Mouse (Mus musculus) testis, adult 2 months (tissue): ENCODE data around the gene Lars2. TPM values are rescaled to one million over a fixed set of nuclear protein-coding genes. Genes with fewer than 3 reads are reported as not detected.
"Not testable (repeated sequence)": the region's sequence is repeated elsewhere in the genome, so short reads cannot be mapped to it uniquely, and the experiment has no call there.

ENCODE experiments used
- H3K27ac ChIP-seq: fragments of 200-500 bp; 2 replicates; pipeline ENCODE4 v1.5.1; 2012; ENCODE audit warnings: low read depth, low read length; ENCODE audit not compliant: control insufficient read depth, insufficient read depth
- H3K27me3 ChIP-seq: fragments of 200-500 bp; 2 replicates; pipeline ENCODE4 v1.6.1; 2012; ENCODE audit warnings: mild to moderate bottlenecking, low read length, moderate library complexity; ENCODE audit not compliant: control insufficient read depth, insufficient read depth
- H3K36me3 ChIP-seq: fragments of 200-500 bp; 2 replicates; pipeline ENCODE4 v1.6.1; 2012; ENCODE audit warnings: mild to moderate bottlenecking, low read length; ENCODE audit not compliant: control insufficient read depth, insufficient read depth
- H3K4me1 ChIP-seq: fragments of 200-500 bp; 2 replicates; pipeline ENCODE4 v1.6.1; 2012; ENCODE audit warnings: low read length; ENCODE audit not compliant: control insufficient read depth, insufficient read depth
- H3K4me3 ChIP-seq: fragments of 200-500 bp; 2 replicates; pipeline ENCODE4 v1.5.1; 2012; ENCODE audit warnings: low read depth, mild to moderate bottlenecking, low read length, moderate library complexity, mixed read lengths; ENCODE audit not compliant: control insufficient read depth
- CTCF ChIP-seq: fragments of 200-500 bp; IDR thresholded peaks from 2 replicates; pipeline ENCODE4 v1.5.1; 2012; ENCODE audit warnings: low read depth, mild to moderate bottlenecking, inconsistent platforms, low read length, moderate library complexity; ENCODE audit not compliant: control insufficient read depth, insufficient read depth, insufficient replicate concordance
- POLR2A ChIP-seq: fragments of 200-500 bp; IDR thresholded peaks from 2 replicates; pipeline ENCODE4 v1.6.1; 2012; ENCODE audit warnings: low read depth, mild to moderate bottlenecking, inconsistent platforms, low read length, moderate library complexity; ENCODE audit not compliant: control insufficient read depth
- polyA plus RNA-seq: library from polyadenylated mRNA; depleted of rRNA; stranded (reverse); fragments of >200 nt; gene quantifications from 2 replicates; pipeline ENCODE4 v1.2.3, GENCODE M21; 2012

Lars2 gene
- polyA plus RNA-seq, 1 experiment, result 685 TPM

GRCm38 (mm10) chr9:123402215-123402614, 35.5 kb downstream of the Lars2 start:
- no peak for TF ChIP-seq POLR2A
- no peak for TF ChIP-seq CTCF

DNA sequence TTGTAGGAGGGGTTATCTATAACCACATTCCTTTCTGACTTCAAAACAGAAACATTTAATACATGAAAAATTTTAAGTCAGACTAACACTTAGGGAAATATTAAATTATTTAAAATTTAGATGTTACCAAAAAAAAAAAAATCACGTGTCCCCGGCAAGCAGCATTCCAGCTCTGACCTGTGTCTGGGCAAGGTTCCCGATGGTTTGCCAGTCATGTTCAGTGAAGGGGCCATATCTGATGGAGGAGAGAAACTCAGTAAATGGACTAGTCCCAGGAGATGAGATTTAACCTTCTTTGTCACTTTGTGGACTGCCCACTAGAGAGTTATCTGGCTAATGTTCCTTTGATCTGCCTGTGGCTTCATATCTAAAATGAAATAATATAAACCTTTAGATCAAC, 36.3 kb downstream of the Lars2 start:
- Histone ChIP-seq H3K4me1 (no peaks in the 10 kb centered on the region), H3K27ac (no peak overlapping the region), H3K4me3 (no peak overlapping the region), H3K27me3 (no peaks in the 10 kb centered on the region), H3K36me3 (no peaks in the 10 kb centered on the region)
- TF ChIP-seq CTCF (no peak), POLR2A (no peak)

More at GRCm38 (mm10) chr9:123402215-123402614, 35.5 kb downstream of the Lars2 start:
- H3K27me3 ChIP-seq, result no peaks in the 10 kb centered on the region
- no peak overlapping the region for H3K27ac ChIP-seq
- no peak overlapping the region for H3K4me3 ChIP-seq
- H3K4me1 ChIP-seq, result no peaks in the 10 kb centered on the region
- H3K36me3 ChIP-seq, result no peaks in the 10 kb centered on the region

DNA sequence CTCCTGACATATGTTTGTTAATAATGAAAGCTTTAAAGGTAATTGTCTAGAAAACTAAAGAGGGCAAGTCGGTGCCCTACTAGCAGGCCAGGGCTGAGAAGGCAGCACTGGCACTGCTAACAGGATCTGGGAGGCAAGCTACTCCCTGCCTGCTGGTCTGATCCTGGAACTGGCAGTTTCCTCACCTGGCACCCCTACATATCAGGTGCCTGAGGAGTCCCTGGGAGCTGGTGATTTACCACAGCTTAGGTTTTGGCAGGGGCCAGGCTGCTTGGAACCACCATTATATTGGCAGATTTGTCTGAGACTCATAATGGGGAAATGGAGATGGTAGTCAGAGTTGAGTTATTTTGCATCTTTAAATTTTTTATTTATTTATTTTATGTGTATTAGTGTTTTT, 38.5 kb downstream of the Lars2 start:
- Histone ChIP-seq H3K4me1 (no peaks in the 10 kb centered on the region), H3K4me3 (no peak overlapping the region), H3K27me3 (no peaks in the 10 kb centered on the region), H3K27ac (no peak overlapping the region), H3K36me3 (no peaks in the 10 kb centered on the region)
- TF ChIP-seq CTCF, result no peak
- TF ChIP-seq POLR2A, result no peak

- TF ChIP-seq POLR2A (no peak), CTCF (no peak)
Observed at GRCm38 (mm10) chr9:123408771-123409170, 42.0 kb downstream of the Lars2 start.

GRCm38 (mm10) chr9:123429863-123430262, 63.1 kb downstream of the Lars2 start:
- Histone ChIP-seq H3K27ac (no peak overlapping the region), H3K4me1 (no peaks in the 10 kb centered on the region), H3K36me3 (no peaks in the 10 kb centered on the region), H3K4me3 (no peak overlapping the region), H3K27me3 (no peaks in the 10 kb centered on the region)
- no peak for TF ChIP-seq POLR2A

More at GRCm38 (mm10) chr9:123408771-123409170, 42.0 kb downstream of the Lars2 start:
- Histone ChIP-seq H3K4me3 (no peak overlapping the region), H3K27ac (no peak overlapping the region), H3K4me1 (no peaks in the 10 kb centered on the region), H3K27me3 (no peaks in the 10 kb centered on the region), H3K36me3 (no peaks in the 10 kb centered on the region)

DNA sequence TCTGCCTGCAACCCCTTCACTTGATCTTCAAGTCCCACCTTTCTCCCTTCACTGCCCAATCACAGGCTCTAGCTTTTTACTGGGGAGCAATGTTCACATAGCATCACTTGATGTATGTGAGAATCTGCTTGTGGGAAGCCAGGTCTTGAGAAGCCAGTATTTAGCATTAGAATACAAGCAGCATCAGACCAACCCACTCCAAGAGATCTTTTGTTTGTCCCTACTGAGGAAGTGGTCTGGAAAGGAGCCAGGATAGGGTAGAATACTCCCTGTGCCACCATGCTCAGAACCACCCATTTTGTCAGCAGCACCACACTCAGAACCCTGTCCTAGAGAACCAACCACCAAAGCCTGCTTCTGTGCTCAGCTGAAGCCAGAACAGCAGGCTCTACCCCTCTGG, 64.2 kb downstream of the Lars2 start:
- no peaks in the 10 kb centered on the region for H3K36me3 ChIP-seq
- H3K27me3 ChIP-seq, result no peaks in the 10 kb centered on the region
- no peak overlapping the region for H3K4me3 ChIP-seq
- H3K27ac ChIP-seq, result no peak overlapping the region
- no peaks in the 10 kb centered on the region for H3K4me1 ChIP-seq
- no peak for TF ChIP-seq POLR2A

DNA sequence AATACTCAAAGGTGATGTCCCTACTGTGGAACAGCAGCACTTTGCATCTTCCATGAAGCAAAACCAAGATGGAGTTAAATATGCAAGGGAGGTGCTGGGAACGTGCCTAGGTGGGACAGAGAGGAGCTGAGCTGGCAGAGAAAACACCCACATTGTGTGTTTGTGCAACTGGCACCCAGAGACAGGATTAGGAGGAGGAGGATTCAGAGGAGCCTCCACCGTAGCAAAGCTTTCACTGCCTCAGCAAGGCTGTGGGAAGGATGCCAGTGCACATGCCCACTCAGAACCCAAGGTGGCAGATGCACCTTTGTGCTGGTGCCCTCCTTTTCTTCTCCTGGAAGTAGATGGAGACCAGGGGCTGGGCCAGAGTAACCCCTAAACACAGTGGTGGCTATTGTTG, 71.5 kb downstream of the Lars2 start:
- Histone ChIP-seq H3K27me3 (no peaks in the 10 kb centered on the region), H3K4me3 (no peak overlapping the region), H3K27ac (no peak overlapping the region), H3K36me3 (no peaks in the 10 kb centered on the region), H3K4me1 (no peaks in the 10 kb centered on the region)
- TF ChIP-seq CTCF (no peak), POLR2A (no peak)

GRCm38 (mm10) chr9:123440230-123441058, 73.7 kb downstream of the Lars2 start:
- Histone ChIP-seq H3K27ac (no peak overlapping the region), H3K36me3 (no peaks in the 10 kb centered on the region), H3K27me3 (no peaks in the 10 kb centered on the region), H3K4me1 (no peaks in the 10 kb centered on the region), H3K4me3 (no peak overlapping the region)
- TF ChIP-seq CTCF (no peak), POLR2A (no peak)

DNA sequence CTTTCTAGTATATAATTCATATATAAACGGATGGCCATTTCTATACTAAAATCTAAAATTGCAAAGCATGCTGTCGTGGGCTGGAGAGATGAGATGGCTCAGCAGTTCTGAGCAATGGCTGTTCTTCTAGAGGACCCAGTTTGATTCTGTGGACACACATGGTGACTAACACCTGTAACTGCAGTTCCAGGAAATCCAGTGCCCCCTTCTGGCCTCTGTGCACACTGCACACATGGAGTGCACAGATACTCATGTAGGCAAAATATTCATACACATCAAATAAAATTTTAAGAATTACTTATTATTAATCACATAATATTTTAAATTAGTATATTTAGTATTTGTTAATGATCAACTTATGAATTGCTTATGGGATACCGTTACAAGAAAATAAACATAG, 80.4 kb downstream of the Lars2 start:
- H3K27me3 ChIP-seq, H3K4me3 ChIP-seq, H3K4me1 ChIP-seq, H3K27ac ChIP-seq, H3K36me3 ChIP-seq: not testable (repeated sequence)
